Mouse (Mus musculus): ENCODE results near the gene Ppp1r1b. TPM values are rescaled to one million over a fixed set of nuclear protein-coding genes. Genes with fewer than 3 reads are reported as not detected.

The Ppp1r1b gene
- total and polyA plus RNA-seq, 3 experiments = 0.08 TPM; not detected in 2

- Histone ChIP-seq H3K79me2 (replicated peaks; ENCODE audit: control insufficient read depth, extremely low read depth, insufficient read depth, poor library complexity, severe bottlenecking) (no peaks in the 10 kb centered on the region), H3K27ac (ENCODE audit: insufficient read depth, low read depth) (no peak overlapping the region), H3K9ac (ENCODE audit: insufficient read depth, low read depth) (no peak overlapping the region), H3K27me3 (replicated peaks) (peaks cover 81% of the 10 kb centered on the region), H3K4me1 (ENCODE audit: control insufficient read depth in 1 of 2, insufficient read depth in 2 of 2) (peaks cover 0 to 3% of the 10 kb centered on the region in 2 experiments; a peak in 1 of 4 replicates), H3K36me3 (replicated peaks in 1 of 2; ENCODE audit: control insufficient read depth in 1 of 2, insufficient read depth in 1 of 2, low read length in 1 of 2) (no peaks in the 10 kb centered on the region), H3K4me3 (replicated peaks in 1 of 3; ENCODE audit: low read depth in 2 of 3, low read length in 2 of 3, poor library complexity in 1 of 3) (no peak overlapping the region), H3K9me3 (replicated peaks; ENCODE audit: low read length) (peaks cover 24% of the 10 kb centered on the region), H3K4me2 (ENCODE audit: insufficient read depth, low read depth, poor library complexity, severe bottlenecking) (no peak overlapping the region)
- in situ Hi-C loops (cut with MboI; ENCODE audit: low pct_ligation_motif_present, low pct_unique_long_range_greater_than_20kb, low sequenced_read_pairs) = loop anchor here (25.0 kb wide), 1 partner anchor 312 kb away; the partner anchor contains the start of genes Gm12355, Gsdma2 and Gsdma3
- no peak for DNase-seq (ENCODE audit: extremely low read depth)
- dilution Hi-C loops (cut with MboI; ENCODE audit: extremely low pct_ligation_motif_present, extremely low pct_unique_long_range_greater_than_20kb, low sequenced_read_pairs) = no loop called here
- TF ChIP-seq ELF1 (IDR thresholded peaks at IDR 0.05; ENCODE audit: low read depth, low read length) (no peak), JUND (conservative IDR thresholded peaks at IDR 0.05; ENCODE audit: low read depth, low read length) (no peak)
Observed at GRCm38 (mm10) chr11:98325191-98325820, 22.9 kb upstream of the Ppp1r1b start.

- DNase-seq (ENCODE audit: extremely low read depth) = no peak
- dilution Hi-C loops (cut with MboI; ENCODE audit: extremely low pct_ligation_motif_present, extremely low pct_unique_long_range_greater_than_20kb, low sequenced_read_pairs) (no loop called here), in situ Hi-C loops (cut with MboI; ENCODE audit: low pct_ligation_motif_present, low pct_unique_long_range_greater_than_20kb, low sequenced_read_pairs) (loop anchor here (25.0 kb wide), 1 partner anchor 311 kb away; the partner anchor contains the start of genes Gm12355, Gsdma2 and Gsdma3)
- no peak overlapping the region for H3K4me3 ChIP-seq (replicated peaks in 1 of 3; ENCODE audit: low read depth in 2 of 3, low read length in 2 of 3, poor library complexity in 1 of 3)
- peaks cover 24% of the 10 kb centered on the region for H3K9me3 ChIP-seq (replicated peaks; ENCODE audit: low read length)
- H3K4me1 ChIP-seq (ENCODE audit: control insufficient read depth in 1 of 2, insufficient read depth in 2 of 2) = peaks cover 0 to 3% of the 10 kb centered on the region in 2 experiments; a peak in 1 of 4 replicates
- TF ChIP-seq CHD2 (IDR thresholded peaks at IDR 0.05; ENCODE audit: low read length) = no peak
- TF ChIP-seq USF2 (conservative IDR thresholded peaks at IDR 0.05; ENCODE audit: low read depth, low read length) = no peak
- TF ChIP-seq HCFC1 (IDR thresholded peaks at IDR 0.05; ENCODE audit: low read depth, low read length) = no peak
- TF ChIP-seq MAX (IDR thresholded peaks at IDR 0.05; ENCODE audit: low read length) = no peak
- TF ChIP-seq TCF12 (IDR thresholded peaks at IDR 0.05; ENCODE audit: low read depth, low read length) = no peak
- TF ChIP-seq UBTF (IDR thresholded peaks at IDR 0.05; ENCODE audit: low read depth, low read length) = no peak
- no peak for TF ChIP-seq ZC3H11A (IDR thresholded peaks at IDR 0.05; ENCODE audit: low read depth, low read length)
- TF ChIP-seq MAZ (IDR thresholded peaks at IDR 0.05; ENCODE audit: low read depth, low read length) = no peak
- no peak for TF ChIP-seq POLR2A (IDR thresholded peaks at IDR 0.05; ENCODE audit: low read depth, low read length)
- TF ChIP-seq EP300 (IDR thresholded peaks at IDR 0.05; ENCODE audit: low read length) = no peak
- TF ChIP-seq PAX5 (IDR thresholded peaks at IDR 0.05; ENCODE audit: low read length) = no peak
- TF ChIP-seq GABPA (IDR thresholded peaks at IDR 0.05; ENCODE audit: insufficient replicate concordance, low read depth, low read length) = no peak
- TF ChIP-seq ZKSCAN1 (IDR thresholded peaks at IDR 0.05; ENCODE audit: borderline replicate concordance, low read depth, low read length) = no peak
- no peak for TF ChIP-seq MEF2A (IDR thresholded peaks at IDR 0.05; ENCODE audit: borderline replicate concordance, low read depth, low read length)
- TF ChIP-seq ELF1 (IDR thresholded peaks at IDR 0.05; ENCODE audit: low read depth, low read length) = no peak
- TF ChIP-seq JUN (IDR thresholded peaks at IDR 0.05; ENCODE audit: insufficient read depth, low read depth, low read length) = no peak
- no peak for TF ChIP-seq SMC3 (IDR thresholded peaks at IDR 0.05; ENCODE audit: low read depth, low read length)
- H3K36me3 ChIP-seq (replicated peaks in 1 of 2; ENCODE audit: control insufficient read depth in 1 of 2, insufficient read depth in 1 of 2, low read length in 1 of 2) = no peaks in the 10 kb centered on the region
- H3K27me3 ChIP-seq (replicated peaks) = peaks cover 81% of the 10 kb centered on the region
- H3K27ac ChIP-seq (ENCODE audit: insufficient read depth, low read depth) = no peak overlapping the region
- no peaks in the 10 kb centered on the region for H3K79me2 ChIP-seq (replicated peaks; ENCODE audit: control insufficient read depth, extremely low read depth, insufficient read depth, poor library complexity, severe bottlenecking)
- no peak overlapping the region for H3K9ac ChIP-seq (ENCODE audit: insufficient read depth, low read depth)
- no peak overlapping the region for H3K4me2 ChIP-seq (ENCODE audit: insufficient read depth, low read depth, poor library complexity, severe bottlenecking)
Observed at GRCm38 (mm10) chr11:98325821-98326218, 22.4 kb upstream of the Ppp1r1b start.

Measured in CH12.LX (cell line).